ENCODE assay signal across 8 mouse cellular contexts in the genomic region with DNA sequence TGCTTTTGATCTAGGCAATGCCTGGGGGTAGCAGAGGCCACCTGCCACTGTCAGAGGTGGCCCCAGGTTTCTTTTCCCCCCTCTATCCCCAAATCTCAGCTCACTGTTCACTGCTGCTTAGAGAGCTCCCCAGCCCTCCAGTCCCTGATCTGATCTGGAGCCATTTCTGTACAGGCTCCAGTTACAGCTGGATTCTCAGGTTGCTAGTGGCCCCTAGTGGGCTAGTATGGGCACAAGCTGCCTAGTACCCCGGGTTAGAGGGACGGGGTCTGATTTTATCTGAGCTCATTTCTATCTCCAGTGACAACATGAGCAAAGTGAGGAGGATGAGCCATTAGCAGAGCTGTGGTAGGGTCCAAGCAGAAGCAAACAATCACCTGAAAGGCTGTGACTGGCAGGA.
DNase-seq lines count a peak whose midpoint lies in the region; ATAC-seq and TF ChIP-seq lines count a peak whose summit lies in the region.

No protein-coding gene starts in this region.

- peak; percentile 71 for TF ChIP-seq CTCF in heart, adult 2 months (IDR thresholded peaks at IDR 0.05)

- no peak for DNase-seq in heart, adult 2 months
- DNase-seq in heart, postnatal 36 days = no peak
- DNase-seq in 3T3-L1 (ENCODE audit: low read depth, low spot score) = peak; percentile 66
- DNase-seq in T-cell, adult 2 months (ENCODE audit: low spot score) = peak; percentile 54
- DNase-seq in liver, embryonic 11.5 days (ENCODE audit: low spot score) = no peak
- no peak for DNase-seq in right cerebral cortex, postnatal 25 days
- no peak for DNase-seq in ovary, postnatal 10 days (ENCODE audit: low spot score)
- DNase-seq in adrenal gland, adult 18-20 months (ENCODE audit: low spot score in 2 of 2) = no peak

- H3K4me1 ChIP-seq in heart, adult 2 months (ENCODE audit: control insufficient read depth, insufficient read depth, low read length) = no peaks in the 10 kb centered on the region
- H3K4me1 ChIP-seq in liver, embryonic 11.5 days (replicated peaks; ENCODE audit: control insufficient read depth, insufficient read depth, low read length) = 0 out of 2 replicates have a peak, but pooled peaks cover 2% of the 10 kb centered on the region

- ATAC-seq in liver, embryonic 11.5 days (replicated peaks; ENCODE audit: low FRiP score) = peak; percentile 50; the same call in 1 of the 2 replicates

- H3K27me3 ChIP-seq in heart, adult 2 months (ENCODE audit: control insufficient read depth, insufficient read depth, low read length) = no peaks in the 10 kb centered on the region
- H3K27me3 ChIP-seq in liver, embryonic 11.5 days (replicated peaks; ENCODE audit: control insufficient read depth, insufficient read depth, low read length) = no peaks in the 10 kb centered on the region

- H3K27ac ChIP-seq in heart, adult 2 months = no peak overlapping the region
- no peak overlapping the region for H3K27ac ChIP-seq in liver, embryonic 11.5 days (ENCODE audit: low read depth, low read length)

- H3K79me2 ChIP-seq in heart, adult 2 months (replicated peaks; ENCODE audit: control insufficient read depth, insufficient read depth, low read length) = no peaks in the 10 kb centered on the region

- no peak for TF ChIP-seq POLR2A in heart, adult 2 months (IDR thresholded peaks at IDR 0.05; ENCODE audit: insufficient read depth, low read depth, low read length)

- 24% methylated on average over 2 of the region's 2 CpGs for WGBS in heart, adult 2 months
- 41% methylated on average over 2 of the region's 2 CpGs for whole genome bisulfite sequencing in liver, embryonic 11.5 days

- H3K4me2 ChIP-seq in liver, embryonic 11.5 days = no peak overlapping the region

- no peaks in the 10 kb centered on the region for H3K9me3 ChIP-seq in liver, embryonic 11.5 days (ENCODE audit: control insufficient read depth, low read length)

- H3K4me3 ChIP-seq in heart, adult 2 months = no peak overlapping the region
- H3K4me3 ChIP-seq in liver, embryonic 11.5 days (ENCODE audit: low read depth, low read length) = no peak overlapping the region

- H3K9ac ChIP-seq in heart, adult 2 months (ENCODE audit: low read depth, low read length) = no peak overlapping the region
- H3K9ac ChIP-seq in liver, embryonic 11.5 days (ENCODE audit: low read depth, low read length) = no peak overlapping the region

- no peaks in the 10 kb centered on the region for H3K36me3 ChIP-seq in heart, adult 2 months (ENCODE audit: control insufficient read depth, insufficient read depth, low read length)
- H3K36me3 ChIP-seq in liver, embryonic 11.5 days (ENCODE audit: control insufficient read depth, insufficient read depth, low read length) = peaks cover 53% of the 10 kb centered on the region

- TF ChIP-seq EP300 in heart, adult 2 months (IDR thresholded peaks at IDR 0.05; ENCODE audit: insufficient read depth, low read depth, low read length) = no peak

- intact Hi-C loops in heart, adult 2 months (cut with DNase I) = loop anchor here (1.0 kb wide), 1 partner anchor 267 kb away; no protein-coding TSS in a partner anchor
- intact Hi-C loops in heart, postnatal 36 days (cut with DNase I) = loop anchor here (2.0 to 10.0 kb wide), 2 partner anchors 268 to 340 kb away; no protein-coding TSS in a partner anchor

Comparison
In these comparisons a context has a peak if more than half of its experiments do, and no peak if none do; other contexts are left out.
1. DNase-seq: peak in 3T3-L1 (single experiment) and T-cell, adult 2 months (single experiment); none in heart, adult 2 months (0 of 2), heart, postnatal 36 days (0 of 2), liver, embryonic 11.5 days (single experiment), right cerebral cortex, postnatal 25 days (single experiment), ovary, postnatal 10 days (single experiment) and adrenal gland, adult 18-20 months (0 of 2).